Mouse (Mus musculus): ENCODE measurements at regions not wholly inside any gene's neighbourhood (a gene's known extent, or its start where the extent isn't known, plus 50 kb on each side); places are given as distances from the start of the nearest gene placed in this dataset.

DNA sequence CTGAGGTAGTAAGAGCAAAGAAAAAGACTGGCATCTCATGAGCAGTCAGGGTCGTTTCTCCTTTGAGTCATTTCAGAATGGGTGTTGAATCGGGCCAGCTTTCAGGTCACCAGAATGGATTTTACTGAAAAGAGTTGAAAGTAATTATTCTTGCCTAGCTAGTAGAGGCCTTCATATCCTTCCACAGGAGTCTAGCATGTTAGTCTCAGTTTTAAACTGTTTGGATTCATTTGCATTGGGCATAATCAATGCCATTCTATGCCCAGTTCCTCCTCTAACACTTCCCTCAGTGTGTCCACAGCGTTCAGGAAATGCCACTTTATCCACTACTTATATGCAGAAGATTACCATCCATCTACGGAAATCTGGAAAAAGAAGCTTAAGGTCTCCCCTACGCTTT lies 240.6 kb upstream of the Ptprz1 start:
- no peak for TF ChIP-seq CTCF (IDR thresholded peaks at IDR 0.05; ENCODE audit: low read depth)
- TF ChIP-seq EP300 (IDR thresholded peaks at IDR 0.05; ENCODE audit: low read depth) = no peak

Measured in heart, postnatal 0 days (tissue).